Mouse (Mus musculus) stomach, embryonic 14.5 days (tissue): ENCODE data around the gene Aspscr1. TPM values are rescaled to one million over a fixed set of nuclear protein-coding genes. Genes with fewer than 3 reads are reported as not detected.

ENCODE experiments used
- ATAC-seq: fragments of 200-750 bp; cut with Nextera tagmentation; 2 replicates; pipeline ENCODE4 v1.8.0; 2017; ENCODE audit warnings: low read depth, moderate TSS enrichment; ENCODE audit not compliant: insufficient number of reproducible peaks, insufficient read depth, low FRiP score
- H3K27ac ChIP-seq: fragments of 300-500 bp; sonication (generic); 2 replicates; pipeline ENCODE4 v1.5.1; 2014; ENCODE audit warnings: mild to moderate bottlenecking, low read length, moderate library complexity, mixed read lengths
- H3K27me3 ChIP-seq: fragments of 300-500 bp; sonication (generic); 2 replicates; pipeline ENCODE4 v1.6.1; 2014; ENCODE audit warnings: low read length, control low read depth, mixed read lengths; ENCODE audit not compliant: control insufficient read depth, insufficient read depth
- H3K36me3 ChIP-seq: fragments of 300-500 bp; sonication (generic); 2 replicates; pipeline ENCODE4 v1.6.1; 2014; ENCODE audit warnings: mild to moderate bottlenecking, control low read depth, low read length, moderate library complexity, mixed read lengths; ENCODE audit not compliant: control insufficient read depth, insufficient read depth
- H3K4me1 ChIP-seq: fragments of 300-500 bp; sonication (generic); 2 replicates; pipeline ENCODE4 v1.6.1; 2014; ENCODE audit warnings: low read length, control low read depth, mixed read lengths; ENCODE audit not compliant: control insufficient read depth, insufficient read depth
- H3K4me2 ChIP-seq: fragments of 300-500 bp; sonication (generic); replicated peaks from 2 replicates; pipeline ENCODE4 v1.6.1; 2014; ENCODE audit warnings: low read depth, low read length, control low read depth
- H3K4me3 ChIP-seq: fragments of 300-500 bp; sonication (generic); 2 replicates; pipeline ENCODE4 v1.5.1; 2014; ENCODE audit warnings: low read depth, low read length, control low read depth
- H3K9ac ChIP-seq: fragments of 300-500 bp; sonication (generic); replicated peaks from 2 replicates; pipeline ENCODE4 v1.6.1; 2014; ENCODE audit warnings: low read depth, mild to moderate bottlenecking, control low read depth, low read length, moderate library complexity, mixed read lengths
- H3K9me3 ChIP-seq: fragments of 300-500 bp; sonication (generic); 2 replicates; pipeline ENCODE4 v1.6.1; 2016; ENCODE audit warnings: low read depth, low read length, control low read depth; ENCODE audit not compliant: control insufficient read depth
- WGBS: fragments of 180-500 bp; shearing (Covaris S2); extraction: QIAGEN DNeasy Blood & Tissue Kit; methylation state at CpG from one replicate; pipeline ENCODE4 v1.1.7; 2014; 5-methylcytosine and 5-hydroxymethylcytosine counted together
- polyA plus RNA-seq: library from polyadenylated mRNA; unstranded; fragments of >200 nt; fragmentation: Nextera tagmentation; extraction: Ambion mirVana; gene quantifications from 2 replicates; pipeline ENCODE4 v1.2.1, GENCODE M21; 2014

Gene Aspscr1
- polyA plus RNA-seq, 1 experiment from 2014 or later, result 115 TPM

DNA sequence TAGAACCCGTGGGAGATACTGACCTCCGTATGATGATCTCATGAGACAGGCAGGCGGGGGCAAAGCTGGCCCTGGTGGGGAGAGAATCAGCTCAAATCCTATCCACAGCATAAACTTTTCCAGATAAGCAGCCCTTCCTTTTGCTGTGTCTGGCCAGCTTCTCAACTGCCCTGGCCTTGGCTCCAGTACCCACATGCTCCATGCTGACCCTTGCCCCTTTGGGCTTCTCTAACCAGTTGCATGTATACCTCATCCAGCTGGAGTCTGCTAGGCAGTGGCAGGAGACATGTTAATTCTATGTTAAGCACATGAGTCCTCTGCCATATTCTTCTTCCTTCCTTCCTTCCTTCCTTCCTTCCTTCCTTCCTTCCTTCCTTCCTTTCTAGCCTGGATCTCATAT lies 18.0 kb upstream of the Aspscr1 start:
- ATAC-seq, result no peak
- Histone ChIP-seq H3K27ac (no peak overlapping the region), H3K27me3 (peaks cover 15% of the 10 kb centered on the region), H3K4me3 (no peak overlapping the region), H3K9ac (no peak overlapping the region), H3K4me1 (no peaks in the 10 kb centered on the region), H3K4me2 (no peak overlapping the region), H3K36me3 (no peaks in the 10 kb centered on the region), H3K9me3 (no peaks in the 10 kb centered on the region)
- WGBS, result 61% methylated on average over 3 of the region's 3 CpGs

DNA sequence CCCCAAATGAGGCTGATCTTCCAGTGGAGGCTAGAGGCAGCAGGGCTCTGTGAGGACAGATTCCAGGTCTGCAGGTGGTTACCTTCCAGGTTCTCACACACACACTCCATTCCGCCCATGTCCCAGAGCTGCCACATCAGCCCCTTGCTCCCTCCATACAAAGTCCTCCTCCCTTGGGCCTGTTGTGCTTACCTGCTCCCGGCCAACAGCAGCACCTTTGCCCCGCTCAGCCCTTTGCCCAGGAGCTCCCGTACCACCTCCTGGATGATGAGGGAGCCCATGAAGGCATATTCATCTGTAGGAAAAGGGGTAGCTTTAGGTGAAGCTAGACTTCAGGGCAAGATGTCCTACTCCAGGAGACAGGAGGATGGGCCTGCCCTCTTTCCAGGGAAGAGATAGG lies 15.5 kb upstream of the Aspscr1 start:
- Histone ChIP-seq H3K4me2 (no peak overlapping the region), H3K36me3 (no peaks in the 10 kb centered on the region), H3K4me1 (0 out of 2 replicates have a peak, but pooled peaks cover 6% of the 10 kb centered on the region), H3K27ac (no peak overlapping the region), H3K4me3 (no peak overlapping the region), H3K9me3 (no peaks in the 10 kb centered on the region), H3K9ac (no peak overlapping the region), H3K27me3 (peaks cover 39% of the 10 kb centered on the region)
- 78% methylated on average over 4 of the region's 4 CpGs for WGBS
- ATAC-seq, result no peak

DNA sequence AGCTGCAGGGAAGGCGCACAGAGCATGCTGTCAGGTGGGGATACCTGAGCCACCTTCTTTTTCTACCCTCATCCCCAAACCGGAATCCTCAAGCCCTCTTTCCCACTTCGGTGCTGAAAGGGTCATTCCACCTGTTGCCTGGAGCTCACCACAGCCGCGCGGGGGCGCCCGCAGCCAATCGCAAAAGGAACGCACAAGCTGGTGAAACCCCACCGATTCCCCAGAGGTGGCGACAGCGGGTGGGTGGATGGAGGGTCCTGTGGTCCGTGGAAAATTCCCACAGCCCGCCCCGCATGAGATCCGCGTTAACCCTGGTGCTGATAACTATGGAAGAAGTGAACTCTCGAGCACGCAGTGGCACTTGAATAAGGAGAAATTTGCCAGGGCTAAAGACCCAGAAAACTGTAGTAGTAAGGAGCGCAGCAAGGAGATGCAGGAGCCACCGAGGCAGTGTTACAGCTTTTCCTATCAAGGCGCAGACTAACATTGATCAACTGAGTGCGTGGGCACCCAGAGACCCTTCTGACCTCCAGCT lies 13.8 kb upstream of the Aspscr1 start:
- no peak overlapping the region for H3K9ac ChIP-seq
- H3K27ac ChIP-seq, result no peak overlapping the region
- no peaks in the 10 kb centered on the region for H3K9me3 ChIP-seq
- no peak for ATAC-seq
- H3K4me3 ChIP-seq, result peak overlapping the region; percentile 41
- 3% methylated on average over 24 of the region's 24 CpGs for WGBS
- H3K27me3 ChIP-seq, result peaks cover 44% of the 10 kb centered on the region
- H3K4me2 ChIP-seq, result peak overlapping the region; percentile 16; the same call in 1 of the 2 replicates
- no peaks in the 10 kb centered on the region for H3K36me3 ChIP-seq
- H3K4me1 ChIP-seq, result 0 out of 2 replicates have a peak, but pooled peaks cover 6% of the 10 kb centered on the region

DNA sequence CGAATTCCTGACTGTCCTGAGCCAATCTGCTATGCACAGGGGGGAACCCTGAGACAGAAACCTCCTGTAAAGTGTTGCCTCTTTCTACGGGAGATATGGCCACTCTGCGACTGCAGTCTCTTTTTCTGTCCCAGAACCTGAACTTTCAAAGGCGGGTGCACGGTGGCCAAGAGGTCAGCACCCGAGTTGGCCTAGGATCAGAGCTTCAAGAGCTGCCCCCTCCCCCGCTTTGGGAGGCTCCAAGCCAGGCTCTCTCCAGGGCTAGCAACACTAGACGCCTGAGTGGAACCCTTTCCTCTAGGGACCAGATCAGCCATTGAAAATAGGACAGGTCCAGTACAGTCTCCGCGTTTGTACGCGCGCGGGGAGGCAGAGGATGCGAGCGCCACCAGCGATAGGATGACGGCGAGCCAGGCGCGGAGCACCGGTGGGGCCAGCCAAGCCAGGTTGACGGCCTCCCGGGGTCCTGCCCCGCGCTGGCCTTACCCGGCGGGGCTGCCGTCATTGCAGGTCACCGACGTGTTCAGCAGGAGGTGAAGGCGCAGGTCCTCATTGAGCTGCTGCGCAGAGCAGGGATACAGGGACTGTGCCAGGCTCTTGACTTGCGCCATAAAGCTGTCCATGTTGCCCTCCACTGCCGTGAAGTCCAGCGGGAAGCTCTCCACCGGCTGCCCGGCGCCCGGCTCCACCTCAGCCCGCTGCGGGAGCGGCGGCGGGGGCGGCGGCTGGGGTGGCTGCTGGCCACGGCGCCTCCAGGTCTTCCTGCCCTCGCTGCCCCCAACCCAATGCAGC lies 13.1 kb upstream of the Aspscr1 start:
- Histone ChIP-seq H3K9ac (0 out of 2 replicates have a peak overlapping the region, but pooled peaks have one; percentile 33), H3K27me3 (peaks cover 44% of the 10 kb centered on the region), H3K9me3 (no peaks in the 10 kb centered on the region), H3K4me3 (peak overlapping the region; percentile 41), H3K36me3 (no peaks in the 10 kb centered on the region), H3K27ac (no peak overlapping the region), H3K4me1 (0 out of 2 replicates have a peak, but pooled peaks cover 6% of the 10 kb centered on the region), H3K4me2 (peak overlapping the region; percentile 51)
- no peak for ATAC-seq
- 4% methylated on average over 50 of the region's 50 CpGs for WGBS

DNA sequence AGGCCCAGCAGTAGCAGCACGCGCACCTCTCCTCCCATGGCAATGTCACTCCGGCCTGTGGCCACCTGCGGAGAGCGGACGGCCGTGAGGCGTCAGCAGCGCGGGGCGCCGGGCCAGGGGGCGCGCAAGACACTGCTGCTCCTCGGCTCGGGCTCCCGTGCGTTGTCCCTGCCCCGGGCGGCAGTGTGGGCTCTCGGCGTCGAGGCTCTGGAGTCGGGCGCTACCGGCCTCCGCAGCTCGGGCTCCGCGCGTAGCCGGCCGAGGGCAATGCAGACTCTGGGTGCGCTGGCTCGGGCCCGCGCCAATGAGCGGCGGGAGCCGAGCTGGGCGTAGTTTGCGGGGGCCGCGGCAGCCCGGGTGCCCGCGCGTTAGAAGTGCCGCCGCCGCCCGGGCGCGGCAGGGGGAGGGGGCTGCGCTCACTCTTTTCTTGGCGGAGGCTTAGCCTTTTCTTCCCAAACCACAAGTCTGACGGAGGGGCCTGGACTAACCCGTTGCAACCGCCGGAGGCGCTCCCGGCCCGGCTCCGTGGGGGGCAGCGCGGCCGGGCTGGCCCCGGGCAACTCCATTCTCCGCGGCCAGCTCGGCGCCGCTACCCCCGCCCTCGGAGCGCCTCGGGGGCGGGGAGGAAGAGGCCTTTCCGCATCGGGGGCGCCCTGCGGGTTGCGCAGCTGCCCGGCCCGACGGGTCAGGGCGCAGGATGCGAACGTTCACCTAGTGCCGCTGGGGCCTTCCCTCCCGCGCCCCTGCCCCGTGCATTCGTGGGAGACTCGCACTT lies 12.3 kb upstream of the Aspscr1 start:
- peak overlapping the region; percentile 51 for H3K4me2 ChIP-seq
- ATAC-seq, result peak; percentile 53
- H3K27me3 ChIP-seq, result peaks cover 44% of the 10 kb centered on the region
- H3K27ac ChIP-seq, result no peak overlapping the region
- H3K4me1 ChIP-seq, result 0 out of 2 replicates have a peak, but pooled peaks cover 6% of the 10 kb centered on the region
- WGBS, result under 1% methylated on average over 82 of the region's 95 CpGs
- peak overlapping the region; percentile 33; the same call in 1 of the 2 replicates for H3K9ac ChIP-seq
- no peaks in the 10 kb centered on the region for H3K36me3 ChIP-seq
- no peaks in the 10 kb centered on the region for H3K9me3 ChIP-seq
- peak overlapping the region; percentile 41 for H3K4me3 ChIP-seq

DNA sequence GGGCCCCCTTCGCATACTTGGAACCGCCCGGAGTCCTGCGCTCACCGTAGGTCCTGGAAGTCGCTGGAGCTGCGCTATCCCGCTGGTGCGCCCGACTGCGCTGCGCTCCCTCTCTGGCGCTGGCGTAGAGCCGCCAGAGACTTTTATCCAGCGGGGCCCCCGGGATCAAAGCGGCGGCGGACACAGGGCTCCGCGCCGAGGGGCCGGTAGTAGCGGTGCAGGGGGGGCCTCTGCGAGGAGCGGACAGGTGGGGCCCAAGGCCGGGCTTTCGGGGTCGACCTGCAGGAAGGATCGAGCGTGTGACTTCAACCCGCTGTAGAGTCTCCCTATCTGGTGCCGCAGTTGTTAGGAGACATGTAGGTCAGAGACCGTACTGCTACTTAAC lies 11.7 kb upstream of the Aspscr1 start, which contains the start of gene Notum:
Gene Notum, minus strand, starts transcription at position 100 of the 385 bp plus-strand sequence.
- WGBS, result 1% methylated on average over 35 of the region's 35 CpGs
- Histone ChIP-seq H3K4me3 (peak within 1 kb of the TSS; percentile 41), H3K4me1 (0 out of 2 replicates have a peak, but pooled peaks cover 6% of the 10 kb centered on the region), H3K9ac (peak within 1 kb of the TSS; percentile 33; the same call in 1 of the 2 replicates), H3K36me3 (no peaks in the 10 kb centered on the region), H3K27me3 (peaks cover 44% of the 10 kb centered on the region), H3K27ac (no peak within 1 kb of the TSS), H3K9me3 (no peaks in the 10 kb centered on the region), H3K4me2 (peak within 1 kb of the TSS; percentile 51)
- ATAC-seq, result no peak

DNA sequence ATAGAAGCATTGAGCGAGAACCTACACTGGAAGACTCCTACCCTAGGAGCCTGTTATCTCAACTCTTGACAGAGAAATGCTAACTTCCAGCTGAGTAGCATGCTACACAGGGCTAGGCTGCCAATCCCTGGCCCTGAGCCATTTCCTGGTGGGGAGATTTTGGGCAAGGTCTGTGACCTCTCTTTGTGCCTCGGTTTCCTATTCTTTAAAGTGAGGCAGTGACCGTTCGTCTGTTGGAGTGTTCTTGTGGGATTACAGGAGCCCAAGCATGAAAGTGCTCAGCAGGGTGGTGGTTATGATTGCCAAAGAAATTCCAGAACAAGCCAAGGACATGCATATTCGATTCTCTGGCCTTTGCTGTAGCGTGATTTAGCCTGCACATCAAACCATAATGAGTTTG lies 10.0 kb upstream of the Aspscr1 start:
- 72% methylated on average over 6 of the region's 6 CpGs for WGBS
- Histone ChIP-seq H3K4me2 (no peak overlapping the region), H3K9me3 (no peaks in the 10 kb centered on the region), H3K36me3 (no peaks in the 10 kb centered on the region), H3K4me3 (no peak overlapping the region), H3K27ac (no peak overlapping the region), H3K9ac (no peak overlapping the region), H3K4me1 (0 out of 2 replicates have a peak, but pooled peaks cover 6% of the 10 kb centered on the region), H3K27me3 (peaks cover 44% of the 10 kb centered on the region)
- ATAC-seq, result no peak

DNA sequence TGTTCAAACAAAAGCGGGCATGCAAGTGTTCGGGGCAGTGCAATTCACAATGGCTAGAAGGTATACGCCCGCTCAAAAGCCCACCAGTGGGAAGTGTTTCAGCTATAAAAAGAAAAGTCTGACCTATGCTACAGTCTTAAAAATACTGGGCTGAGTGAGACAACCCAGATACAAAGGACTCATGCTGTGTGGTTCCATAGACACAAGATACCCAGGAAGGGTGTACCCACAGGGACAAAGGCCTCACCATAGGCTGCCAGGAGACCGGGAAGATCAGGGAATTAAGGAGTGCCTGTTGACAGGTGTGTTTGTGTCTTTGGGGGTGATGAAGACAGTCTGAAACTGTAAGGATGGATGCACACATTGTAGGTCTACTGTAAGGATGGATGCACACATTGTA lies 9.1 kb upstream of the Aspscr1 start:
- Histone ChIP-seq H3K27me3 (peaks cover 38% of the 10 kb centered on the region), H3K9me3 (no peaks in the 10 kb centered on the region), H3K4me3 (no peak overlapping the region), H3K9ac (no peak overlapping the region), H3K36me3 (no peaks in the 10 kb centered on the region), H3K4me2 (no peak overlapping the region), H3K27ac (no peak overlapping the region), H3K4me1 (0 out of 2 replicates have a peak, but pooled peaks cover 6% of the 10 kb centered on the region)
- no peak for ATAC-seq
- 82% methylated on average over 5 of the region's 5 CpGs for WGBS
